Mouse (Mus musculus): ENCODE results near the gene Sele.

Gene Sele

DNA sequence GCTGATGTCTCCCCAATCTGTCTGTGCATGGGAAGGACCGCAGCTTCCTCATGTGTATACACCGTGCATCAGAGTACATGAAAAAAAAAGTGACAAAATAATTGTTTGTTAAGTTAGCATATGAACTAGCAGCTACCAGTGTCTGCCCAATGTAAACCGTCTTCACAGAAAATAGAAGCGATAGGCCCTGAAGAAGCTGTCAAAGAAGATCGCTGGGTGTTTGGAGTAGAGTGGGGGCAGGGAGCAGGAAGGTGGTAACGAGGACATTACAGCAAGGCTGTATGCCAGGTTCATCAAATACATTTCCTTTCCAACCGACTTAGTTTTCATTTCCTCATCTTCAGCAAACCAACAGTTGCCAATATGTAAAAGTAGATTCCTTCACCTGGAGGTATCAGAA, 23.1 kb downstream of the Sele start:
- DNase-seq (ENCODE audit: extremely low read depth, low read depth, low spot score): no peak

DNA sequence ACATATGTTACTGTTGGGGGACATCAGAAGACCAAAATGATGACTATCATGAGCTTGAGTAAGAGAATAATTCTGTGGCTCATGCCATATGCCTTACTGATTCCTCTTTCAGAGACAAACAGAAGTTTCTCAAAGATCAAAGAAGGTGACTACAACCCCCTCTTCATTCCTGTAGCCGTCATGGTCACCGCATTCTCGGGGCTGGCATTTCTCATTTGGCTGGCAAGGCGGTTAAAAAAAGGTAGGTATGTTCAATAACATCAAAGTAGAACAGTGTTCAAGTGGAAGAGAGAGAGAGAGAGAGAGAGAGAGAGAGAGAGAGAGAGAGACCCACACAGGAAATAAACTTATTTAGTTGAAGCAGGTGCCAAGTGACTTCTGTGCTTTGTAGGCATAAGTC, 24.0 kb downstream of the Sele start:
- no peak for DNase-seq (ENCODE audit: extremely low read depth, low read depth, low spot score)

DNA sequence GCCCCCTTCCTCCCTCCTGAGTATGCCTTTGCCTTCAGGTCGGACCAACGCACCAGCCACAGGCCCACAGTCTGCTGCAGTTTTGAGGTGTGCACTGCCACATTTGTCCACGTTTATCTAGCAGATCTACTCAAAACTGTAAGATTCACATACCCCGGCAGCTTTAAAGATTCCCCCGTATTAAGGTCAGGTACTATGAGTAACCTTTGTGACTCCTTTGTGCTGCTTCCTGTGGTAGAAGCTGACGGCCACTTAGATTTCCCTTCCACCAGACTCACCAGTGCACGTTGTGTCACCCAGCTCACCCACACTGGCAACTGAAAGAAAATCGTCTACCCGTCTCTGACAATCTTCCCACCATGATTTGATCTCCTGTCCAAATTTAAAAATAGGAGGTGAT, 25.1 kb downstream of the Sele start:
- no peak for DNase-seq (ENCODE audit: extremely low read depth, low read depth, low spot score)

DNA sequence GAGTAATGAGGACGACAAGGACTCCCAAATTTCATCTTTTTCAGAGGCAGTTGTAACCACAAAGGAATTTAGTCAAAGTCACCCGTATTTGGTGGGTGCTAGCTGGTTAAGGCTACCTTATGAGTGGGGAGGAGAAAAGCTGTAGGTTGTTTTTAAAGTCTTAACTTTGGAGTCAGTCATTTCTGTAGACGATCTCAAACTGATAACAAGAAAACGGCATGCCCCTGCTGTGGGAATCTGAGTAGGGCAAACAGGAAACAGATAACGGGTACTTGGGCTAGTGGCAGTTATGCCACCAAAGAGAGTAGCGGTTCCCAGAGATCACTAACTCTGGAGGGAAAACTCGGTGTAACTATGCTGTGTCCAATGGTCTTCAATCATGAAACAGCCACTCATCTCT, 25.8 kb downstream of the Sele start:
- no peak for DNase-seq (ENCODE audit: extremely low read depth, low read depth, low spot score)

DNA sequence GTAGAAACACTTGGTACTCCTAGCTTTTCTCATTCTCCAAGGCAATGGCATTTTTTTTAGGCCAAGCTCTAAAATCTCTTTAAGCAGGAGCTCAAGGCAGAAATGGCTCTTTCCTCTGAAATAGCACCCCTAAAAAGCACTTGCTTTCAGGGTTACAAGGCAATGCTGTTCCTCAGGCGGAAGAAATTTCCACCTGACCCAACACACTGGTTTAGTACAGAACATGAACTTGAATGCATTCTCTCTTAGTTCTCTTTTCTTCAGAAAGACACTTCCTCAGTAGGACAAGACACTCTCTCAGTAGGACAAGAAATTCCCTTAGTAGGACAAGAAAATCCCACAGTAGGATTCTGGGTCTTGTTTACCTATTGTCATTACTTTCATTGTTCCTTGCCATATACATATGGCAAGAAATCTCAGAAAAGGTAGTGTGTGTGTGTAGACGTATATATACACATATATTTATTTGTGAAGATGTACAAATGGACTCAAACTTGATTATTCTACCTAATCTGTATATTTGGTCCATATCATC, 26.6 kb downstream of the Sele start:
- DNase-seq (ENCODE audit: extremely low read depth, low read depth, low spot score): no peak

DNA sequence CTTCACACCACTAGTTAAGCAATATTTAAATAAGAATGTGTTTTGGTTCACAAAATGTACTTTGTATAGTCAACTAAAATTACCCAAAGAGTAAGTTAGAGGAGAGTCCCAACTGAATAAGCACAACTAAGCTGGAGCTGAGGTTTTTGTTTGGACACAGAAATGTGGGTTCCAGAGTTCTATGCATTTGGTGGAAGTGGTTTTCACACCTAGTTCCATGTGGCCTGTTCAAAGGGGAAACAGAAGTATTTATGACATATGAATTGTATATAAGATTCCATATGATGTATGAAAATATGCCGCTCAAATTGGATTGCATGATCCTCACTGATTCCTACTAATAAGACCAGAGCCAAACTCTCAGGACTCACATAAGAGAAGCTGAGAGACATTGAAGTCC, 27.4 kb downstream of the Sele start:
- DNase-seq (ENCODE audit: extremely low read depth, low read depth, low spot score): no peak

DNA sequence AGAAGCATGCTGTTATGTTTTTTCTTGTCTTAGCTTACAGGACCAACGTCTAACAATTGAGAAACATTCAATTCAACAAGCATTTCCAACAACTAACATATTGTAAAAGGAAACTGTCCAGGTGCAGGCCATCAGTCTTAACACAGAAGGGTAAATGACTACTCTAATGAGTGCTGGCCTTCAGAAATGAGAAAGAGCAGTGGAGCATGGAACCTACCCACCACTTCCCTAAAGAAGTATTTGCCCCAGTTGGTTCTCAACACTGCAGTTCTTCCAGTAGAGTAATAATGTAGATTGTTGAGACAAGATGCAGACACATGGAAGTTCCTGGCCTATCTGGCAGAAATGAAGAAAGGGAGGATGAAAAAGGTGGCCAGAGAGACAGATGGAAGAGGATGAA, 28.4 kb downstream of the Sele start:
- DNase-seq (ENCODE audit: extremely low read depth, low read depth, low spot score): no peak

DNA sequence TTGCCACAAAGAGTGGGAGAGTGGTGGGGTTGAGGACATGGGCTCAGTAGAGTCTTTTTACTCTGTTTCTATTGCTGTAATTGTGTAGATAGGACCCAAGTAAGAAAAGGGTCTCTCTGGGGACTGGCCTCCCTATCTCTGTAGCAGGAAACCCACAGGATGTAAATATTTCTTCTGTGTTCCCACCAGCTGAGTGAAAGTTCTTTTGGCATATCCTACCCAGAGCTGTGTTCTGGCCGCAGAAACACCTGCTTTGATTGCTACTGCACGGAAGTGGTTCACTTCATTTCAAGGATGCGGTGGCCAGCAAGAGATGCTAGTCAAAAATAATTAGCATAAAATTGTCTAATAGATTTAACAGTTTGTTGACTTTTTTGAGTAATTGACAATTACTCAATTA, 29.0 kb downstream of the Sele start:
- DNase-seq (ENCODE audit: extremely low read depth, low read depth, low spot score): no peak

DNA sequence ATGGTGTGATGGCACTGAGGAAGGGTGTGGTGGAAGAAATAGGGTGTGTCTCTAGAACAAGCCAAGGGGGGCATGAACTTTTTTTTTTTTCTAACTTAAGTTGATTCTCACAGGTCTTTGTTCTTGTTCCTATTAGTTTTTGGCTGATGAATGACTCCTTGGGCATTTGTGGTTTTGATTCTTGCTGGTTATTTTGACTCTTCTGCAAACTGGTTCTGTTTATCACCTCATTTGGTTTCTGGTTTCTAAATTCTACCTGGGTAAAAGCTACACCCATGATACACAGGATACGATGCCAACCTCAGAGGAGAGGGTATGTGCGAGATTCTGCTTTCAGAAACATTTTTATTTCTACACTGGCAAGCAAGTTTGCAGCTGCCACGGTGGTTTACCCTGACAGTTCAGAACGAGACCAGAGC, 30.3 kb downstream of the Sele start:
- no peak for DNase-seq (ENCODE audit: extremely low read depth, low read depth, low spot score)

DNA sequence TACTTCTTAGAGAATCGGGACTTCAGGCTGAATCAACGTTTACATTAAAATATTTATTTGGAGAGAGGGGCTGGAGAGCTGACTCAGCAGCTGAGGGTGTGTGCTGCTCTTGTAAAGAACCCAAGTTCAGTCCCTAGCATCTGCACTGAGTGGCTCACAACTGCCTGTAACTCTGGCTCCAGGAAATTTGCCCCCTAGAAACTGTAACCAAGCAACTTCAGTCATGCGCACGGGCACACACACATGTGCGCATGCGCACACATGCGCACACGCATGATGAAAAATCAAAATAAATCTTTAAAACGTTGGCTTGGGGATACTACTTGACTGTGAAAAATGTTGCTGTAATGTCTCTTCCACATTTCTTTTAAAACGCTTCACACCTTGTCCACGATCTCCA, 31.1 kb downstream of the Sele start:
- no peak for DNase-seq (ENCODE audit: extremely low read depth, low read depth, low spot score)

DNA sequence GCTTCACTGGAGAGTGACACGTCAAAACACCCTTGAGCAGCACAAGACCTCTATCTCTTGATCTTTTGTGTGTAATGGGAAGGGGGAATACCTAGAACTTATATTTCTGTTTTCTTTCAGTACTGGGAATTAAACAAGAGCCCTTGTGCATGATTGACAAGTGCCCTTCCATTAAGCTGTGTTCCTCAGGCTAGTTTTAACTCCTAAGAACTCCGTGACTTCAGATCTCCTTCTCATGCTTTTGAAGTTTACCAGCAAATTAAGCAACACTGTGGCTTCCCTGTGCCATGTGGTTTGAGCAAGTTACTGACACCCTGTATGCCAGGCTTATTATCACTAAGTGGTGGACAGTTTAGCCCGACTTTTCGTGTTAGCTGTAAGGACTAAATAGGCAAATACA, 35.0 kb downstream of the Sele start:
- no peak for DNase-seq (ENCODE audit: extremely low read depth, low read depth, low spot score)

DNA sequence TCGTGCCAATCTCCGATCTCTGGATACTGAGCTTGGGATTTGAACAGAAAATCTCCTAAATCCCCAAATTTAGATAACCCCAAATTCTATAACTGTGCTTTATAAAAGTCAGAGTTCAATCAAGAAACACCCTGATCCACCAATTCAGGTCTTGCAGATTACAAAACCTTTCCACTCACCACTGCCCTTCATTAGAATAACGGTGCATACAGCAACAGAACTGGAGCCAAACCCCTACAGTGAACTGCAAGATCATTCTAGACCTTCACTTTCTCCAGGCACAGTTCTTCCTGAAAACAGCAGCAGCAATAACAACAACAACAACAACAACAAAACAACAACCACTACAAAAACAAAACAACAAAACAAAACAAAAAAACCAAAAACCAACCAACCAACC, 38.8 kb downstream of the Sele start:
- no peak for DNase-seq (ENCODE audit: extremely low read depth, low read depth, low spot score)

DNA sequence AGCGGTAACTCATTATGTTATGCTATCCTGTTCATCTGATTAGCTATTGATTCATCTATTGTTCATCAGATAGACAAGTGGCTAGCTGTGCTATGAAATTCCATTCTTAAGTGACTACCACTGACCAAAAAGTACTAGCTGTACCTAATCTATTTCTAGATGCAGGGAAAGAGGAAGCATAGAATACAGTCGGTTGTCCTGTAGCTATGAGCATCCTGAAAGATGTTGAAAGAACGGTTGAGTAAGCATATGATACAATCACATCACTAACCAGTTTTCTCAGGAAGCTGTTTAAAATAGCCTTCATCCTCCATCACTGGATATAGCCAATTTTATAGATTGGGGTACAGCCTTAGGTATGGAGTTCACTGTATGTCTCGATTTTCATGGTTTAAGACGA, 39.8 kb downstream of the Sele start:
- no peak for DNase-seq (ENCODE audit: extremely low read depth, low read depth, low spot score)

DNA sequence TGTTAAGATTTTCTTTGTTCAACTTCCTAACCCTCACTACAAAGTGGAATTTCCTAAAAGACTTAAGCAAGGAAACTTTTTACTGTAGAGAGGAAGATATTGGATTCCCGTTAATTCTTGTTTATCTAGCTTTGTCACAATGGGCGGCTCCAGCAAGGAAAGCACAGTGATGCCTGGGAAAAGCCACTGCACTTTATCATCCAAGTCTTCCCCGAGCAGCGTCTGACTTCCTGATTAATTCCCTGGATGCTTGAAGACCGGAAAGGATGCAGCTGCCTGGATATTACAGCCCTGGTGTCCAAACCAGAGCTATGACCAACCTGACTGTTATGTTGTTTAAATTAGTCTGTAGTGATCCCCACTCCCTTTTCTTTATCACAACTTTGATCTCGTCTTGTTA, 48.7 kb downstream of the Sele start:
- DNase-seq (ENCODE audit: extremely low read depth, low read depth, low spot score): no peak

DNA sequence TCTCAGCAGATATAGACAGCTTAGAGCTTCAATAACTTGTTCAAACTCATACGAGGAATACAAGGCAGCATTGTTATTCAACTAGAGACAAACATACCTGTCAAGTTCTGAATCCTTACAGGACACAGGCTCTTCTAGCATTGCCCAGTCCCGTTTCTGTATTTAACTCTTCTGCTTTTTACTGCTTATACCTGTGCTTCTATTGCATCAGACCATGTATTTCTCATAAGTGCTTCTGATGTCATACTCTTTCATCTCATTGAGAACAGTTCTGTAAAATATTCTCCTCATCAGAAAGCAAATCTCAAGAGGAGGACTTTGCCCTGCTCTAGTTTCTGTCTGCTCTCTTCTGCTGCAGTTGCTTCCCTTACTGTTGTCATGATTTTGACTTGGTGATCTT, 49.9 kb downstream of the Sele start:
- DNase-seq (ENCODE audit: extremely low read depth, low read depth, low spot score): no peak

DNA sequence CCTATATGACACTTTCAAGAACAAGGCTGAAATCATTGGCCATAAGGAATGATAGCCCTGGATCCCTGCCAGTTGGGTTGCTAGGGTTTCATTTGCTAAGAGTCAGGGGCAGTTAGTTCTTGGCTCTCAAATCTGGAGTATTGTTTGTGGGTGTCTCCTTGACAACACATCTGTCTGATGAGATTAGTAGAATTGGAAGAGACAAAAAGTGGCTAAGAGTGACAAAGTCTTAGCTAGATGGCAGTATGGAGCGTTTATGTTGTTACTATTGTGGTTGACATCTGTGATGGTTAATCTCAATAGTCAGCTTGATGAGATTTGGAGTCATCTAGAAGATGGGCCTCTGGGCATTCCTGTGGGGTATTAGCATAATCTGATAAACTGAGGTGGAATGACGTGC, 50.3 kb downstream of the Sele start:
- DNase-seq (ENCODE audit: extremely low read depth, low read depth, low spot score): no peak

All from fat pad, adult 2 months (tissue).